Mouse (Mus musculus) midbrain, embryonic 10.5 days (tissue): Measurements from ENCODE around the gene Pdlim5. TPM values are rescaled to one million over a fixed set of nuclear protein-coding genes. Genes with fewer than 3 reads are reported as not detected.
"Not testable (repeated sequence)": the region's sequence is repeated elsewhere in the genome, so short reads cannot be mapped to it uniquely, and the experiment has no call there.

ENCODE experiments used
- DNase-seq: peaks from one replicate; pipeline ENCODE4 v3.0.0-alpha.2; 2017; ENCODE audit warnings: low spot score
- H3K27ac ChIP-seq: fragments of 300-500 bp; sonication (generic); replicated peaks from 2 replicates; pipeline ENCODE4 v1.5.1; 2016; ENCODE audit warnings: mild to moderate bottlenecking
- H3K27me3 ChIP-seq: fragments of 300-500 bp; sonication (generic); 2 replicates; pipeline ENCODE4 v1.6.1; 2016; ENCODE audit warnings: low read depth, mild to moderate bottlenecking; ENCODE audit not compliant: poor library complexity, severe bottlenecking
- H3K36me3 ChIP-seq: fragments of 300-500 bp; sonication (generic); 2 replicates; pipeline ENCODE4 v1.6.1; 2016; ENCODE audit warnings: mild to moderate bottlenecking, moderate library complexity
- H3K4me1 ChIP-seq: fragments of 300-500 bp; sonication (generic); 2 replicates; pipeline ENCODE4 v1.6.1; 2016
- H3K4me3 ChIP-seq: fragments of 300-500 bp; sonication (generic); 2 replicates; pipeline ENCODE4 v1.5.1; 2016; ENCODE audit warnings: mild to moderate bottlenecking, moderate library complexity
- H3K9me3 ChIP-seq: fragments of 300-500 bp; sonication (generic); replicated peaks from 2 replicates; pipeline ENCODE4 v1.6.1; 2016; ENCODE audit warnings: mild to moderate bottlenecking
- WGBS: fragments of 180-500 bp; shearing (Covaris S2); methylation state at CpG from one replicate; pipeline ENCODE4 v1.1.7; 2016; 5-methylcytosine and 5-hydroxymethylcytosine counted together
- polyA plus RNA-seq: library from polyadenylated mRNA; unstranded; fragments of >200 nt; fragmentation: Nextera tagmentation; extraction: Ambion mirVana; gene quantifications from 2 replicates; pipeline ENCODE4 v1.2.1, GENCODE M21; 2016

Gene Pdlim5
- 19.7 and 20.2 TPM in 2 replicates for polyA plus RNA-seq

GRCm38 (mm10) chr3:142395520-142396193, at the start of gene Pdlim5:
Gene Pdlim5 (minus strand): TSS chr3:142395696.
- no peaks in the 10 kb centered on the region for H3K9me3 ChIP-seq
- H3K4me3 ChIP-seq = peak within 1 kb of the TSS; percentile 88
- H3K36me3 ChIP-seq = no peaks in the 10 kb centered on the region
- peaks cover 18% of the 10 kb centered on the region for H3K27me3 ChIP-seq
- peak; percentile 96 for DNase-seq
- peaks cover 19% of the 10 kb centered on the region for H3K4me1 ChIP-seq
- under 1% methylated on average over 46 of the region's 46 CpGs for WGBS
- H3K27ac ChIP-seq = peak within 1 kb of the TSS; percentile 87

DNA sequence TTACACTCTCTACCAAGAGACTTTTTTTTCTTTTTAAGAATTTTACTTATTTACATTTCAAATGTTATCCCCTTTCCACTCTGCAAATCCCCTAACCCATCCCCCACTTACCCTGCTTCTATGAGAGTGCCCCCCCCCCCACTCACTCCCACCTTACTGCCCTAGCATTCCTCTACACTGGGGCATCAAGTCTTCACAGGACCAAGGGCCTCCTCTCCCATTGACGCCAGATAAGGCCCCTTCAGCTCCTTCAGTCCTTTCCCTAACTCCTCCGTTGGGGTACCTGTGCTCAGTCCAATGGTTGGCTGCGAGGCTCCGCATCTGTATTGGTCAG, 48.2 kb upstream of the Pdlim5 start:
- H3K4me1 ChIP-seq = peaks cover 23% of the 10 kb centered on the region
- H3K36me3 ChIP-seq = no peaks in the 10 kb centered on the region
- H3K27me3 ChIP-seq = no peaks in the 10 kb centered on the region
- WGBS = 32% methylated on average over 4 of the region's 4 CpGs
- H3K27ac ChIP-seq = no peak overlapping the region
- no peak for DNase-seq
- H3K4me3 ChIP-seq = no peak overlapping the region
- H3K9me3 ChIP-seq = no peaks in the 10 kb centered on the region

DNA sequence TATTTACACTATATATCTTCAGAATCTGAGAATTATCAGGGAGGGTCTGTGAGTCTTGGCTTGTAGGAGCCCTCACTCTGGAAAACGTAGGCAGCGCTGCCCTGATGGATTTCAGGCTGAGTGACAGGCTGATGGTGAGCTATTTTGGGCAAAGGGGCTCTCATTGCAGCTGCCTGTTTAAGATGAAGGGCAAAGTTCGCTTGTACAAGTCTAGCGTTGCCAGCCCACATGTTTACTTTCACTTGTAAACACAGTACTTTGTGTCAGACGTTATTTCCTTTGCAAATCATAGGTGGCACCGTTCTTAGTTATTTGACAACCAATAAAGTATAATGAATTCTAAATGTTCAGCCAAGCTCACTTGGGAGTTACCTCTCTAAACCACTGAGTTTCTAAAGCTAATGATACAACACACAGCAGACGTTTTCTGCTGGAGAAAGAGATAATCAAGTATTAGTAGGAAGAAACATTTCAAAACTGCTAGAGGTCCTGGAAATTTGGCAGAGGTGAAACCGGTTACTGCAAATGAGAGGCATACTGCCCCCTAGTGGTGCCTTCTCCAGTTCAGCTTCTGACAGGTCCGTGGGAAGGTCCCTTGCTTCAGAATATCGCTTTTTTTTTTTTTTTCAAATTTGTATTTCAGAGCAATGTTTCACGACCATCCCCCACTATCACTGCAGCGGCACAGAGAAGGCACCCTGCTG, 47.7 kb upstream of the Pdlim5 start:
- WGBS = 16% methylated on average over 12 of the region's 12 CpGs
- peak; percentile 80 for DNase-seq

DNA sequence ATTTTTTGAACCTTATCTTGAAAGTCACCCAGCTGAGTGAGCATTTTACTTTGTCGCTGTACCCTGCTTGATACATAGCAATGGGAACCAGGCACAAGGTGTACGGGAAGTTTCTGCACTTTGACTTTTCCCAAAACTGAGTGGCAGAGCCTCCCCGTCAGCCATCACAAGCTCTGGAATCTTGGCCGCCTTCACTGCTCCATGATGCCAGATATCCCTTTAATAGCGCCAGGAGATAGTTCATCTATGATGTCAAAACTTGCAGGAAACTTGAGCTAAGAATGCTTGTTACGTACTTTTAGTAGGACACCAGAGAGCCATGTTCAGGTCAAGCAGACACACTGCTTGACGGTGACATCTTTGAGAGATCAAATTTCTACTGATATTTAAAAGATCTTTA, 46.7 kb upstream of the Pdlim5 start:
- Histone ChIP-seq H3K9me3 (no peaks in the 10 kb centered on the region), H3K27me3 (0 out of 2 replicates have a peak, but pooled peaks cover under 1% of the 10 kb centered on the region), H3K4me1 (peaks cover 24% of the 10 kb centered on the region), H3K36me3 (no peaks in the 10 kb centered on the region), H3K27ac (no peak overlapping the region), H3K4me3 (no peak overlapping the region)
- 85% methylated on average over 7 of the region's 7 CpGs for WGBS
- no peak for DNase-seq

More for the DNA sequence above, 47.7 kb upstream of the Pdlim5 start:
- no peaks in the 10 kb centered on the region for H3K9me3 ChIP-seq
- H3K4me3 ChIP-seq = no peak overlapping the region
- no peak overlapping the region for H3K27ac ChIP-seq
- H3K36me3 ChIP-seq = no peaks in the 10 kb centered on the region
- H3K4me1 ChIP-seq = peaks cover 23% of the 10 kb centered on the region
- no peaks in the 10 kb centered on the region for H3K27me3 ChIP-seq

- WGBS = 77% methylated on average over 5 of the region's 5 CpGs
- no peak overlapping the region for H3K27ac ChIP-seq
- no peaks in the 10 kb centered on the region for H3K9me3 ChIP-seq
Observed at GRCm38 (mm10) chr3:142441142-142441541, 45.6 kb upstream of the Pdlim5 start.

DNA sequence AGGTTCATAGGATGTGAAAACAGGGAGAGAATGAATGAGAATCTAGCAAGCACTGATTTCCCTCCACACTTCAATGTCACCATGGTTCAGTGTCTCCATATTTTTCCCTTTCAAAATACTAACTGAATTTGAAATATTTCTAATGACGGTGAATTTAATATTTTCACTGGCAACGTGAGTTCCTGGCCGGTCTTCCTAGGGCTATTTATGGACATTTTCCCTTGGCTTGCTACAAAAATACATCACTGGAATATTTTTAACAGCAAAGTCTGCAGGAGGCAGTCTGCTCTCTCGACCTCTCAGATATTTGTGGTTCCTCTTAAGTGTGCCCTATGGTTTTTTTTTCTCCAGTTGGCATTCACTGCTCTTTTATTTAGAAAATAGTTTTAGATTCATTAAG, 44.7 kb upstream of the Pdlim5 start:
- DNase-seq = no peak
- WGBS = 78% methylated on average over 4 of the region's 4 CpGs
- Histone ChIP-seq H3K36me3 (no peaks in the 10 kb centered on the region), H3K27ac (no peak overlapping the region), H3K9me3 (no peaks in the 10 kb centered on the region), H3K4me3 (no peak overlapping the region), H3K4me1 (peaks cover 37% of the 10 kb centered on the region), H3K27me3 (peaks cover 3% of the 10 kb centered on the region; the same call in 1 of the 2 replicates)

More at GRCm38 (mm10) chr3:142441142-142441541, 45.6 kb upstream of the Pdlim5 start:
- Histone ChIP-seq H3K4me3 (no peak overlapping the region), H3K4me1 (peaks cover 34% of the 10 kb centered on the region), H3K27me3 (peaks cover 3% of the 10 kb centered on the region; the same call in 1 of the 2 replicates), H3K36me3 (no peaks in the 10 kb centered on the region)
- DNase-seq = no peak

- Histone ChIP-seq H3K36me3 (no peaks in the 10 kb centered on the region), H3K4me3 (no peak overlapping the region), H3K27me3 (peaks cover 3% of the 10 kb centered on the region; the same call in 1 of the 2 replicates), H3K4me1 (peaks cover 42% of the 10 kb centered on the region), H3K9me3 (no peaks in the 10 kb centered on the region), H3K27ac (peak overlapping the region; percentile 30)
- peak; percentile 34 for DNase-seq
- WGBS = 53% methylated on average over 7 of the region's 7 CpGs
Observed at GRCm38 (mm10) chr3:142439591-142440093, 44.1 kb upstream of the Pdlim5 start.

DNA sequence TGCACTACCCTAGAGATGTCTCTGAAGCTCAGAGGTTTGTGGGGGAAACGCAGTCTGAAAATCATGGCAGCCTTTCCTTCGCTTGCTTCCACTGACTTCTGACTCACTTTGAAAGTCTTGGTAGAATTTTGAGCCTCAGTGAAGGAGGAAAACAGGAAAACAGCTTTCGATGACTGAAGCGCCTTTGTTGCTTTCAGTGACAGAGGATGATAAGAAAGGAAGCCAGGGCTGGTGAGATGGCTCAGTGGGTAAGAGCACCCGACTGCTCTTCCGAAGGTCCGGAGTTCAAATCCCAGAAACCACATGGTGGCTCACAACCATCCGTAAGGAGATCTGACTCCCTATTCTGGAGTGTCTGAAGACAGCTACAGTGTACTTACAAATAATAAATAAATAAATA, 43.1 kb upstream of the Pdlim5 start:
- not testable (repeated sequence) for H3K36me3 ChIP-seq, H3K9me3 ChIP-seq, H3K27me3 ChIP-seq, H3K4me3 ChIP-seq, H3K27ac ChIP-seq, DNase-seq
- 94% methylated on average over 8 of the region's 8 CpGs for WGBS
- H3K4me1 ChIP-seq = peaks cover 48% of the 10 kb centered on the region

DNA sequence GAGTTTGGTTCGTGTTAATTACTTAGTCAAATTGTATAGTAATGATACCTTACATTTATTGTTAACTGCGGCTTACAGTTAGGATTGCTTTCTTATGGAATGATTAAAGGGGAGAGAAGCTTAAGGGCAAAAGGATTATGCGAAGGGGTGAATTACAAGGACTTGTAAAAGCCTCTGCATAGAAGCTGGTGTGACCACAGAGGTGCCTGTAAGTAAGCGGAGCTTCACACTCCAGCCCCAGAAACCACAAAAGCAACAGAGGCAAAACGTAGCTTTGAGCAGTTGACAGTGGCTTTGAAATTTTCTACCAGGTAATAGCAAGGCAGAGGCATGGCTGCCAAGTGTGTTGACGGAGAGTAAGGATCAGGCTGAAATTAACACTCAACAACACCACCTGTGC, 41.3 kb upstream of the Pdlim5 start:
- H3K27me3 ChIP-seq = peaks cover 3% of the 10 kb centered on the region; the same call in 1 of the 2 replicates
- H3K27ac ChIP-seq = no peak overlapping the region
- WGBS = 38% methylated on average over 6 of the region's 6 CpGs
- no peak overlapping the region for H3K4me3 ChIP-seq
- H3K4me1 ChIP-seq = peaks cover 48% of the 10 kb centered on the region
- DNase-seq = no peak
- no peaks in the 10 kb centered on the region for H3K36me3 ChIP-seq
- no peaks in the 10 kb centered on the region for H3K9me3 ChIP-seq

GRCm38 (mm10) chr3:142436212-142436611, 40.7 kb upstream of the Pdlim5 start:
- no peaks in the 10 kb centered on the region for H3K36me3 ChIP-seq
- H3K4me1 ChIP-seq = peaks cover 48% of the 10 kb centered on the region
- peaks cover 7% of the 10 kb centered on the region for H3K27me3 ChIP-seq
- no peaks in the 10 kb centered on the region for H3K9me3 ChIP-seq
- WGBS = 65% methylated on average over 5 of the region's 5 CpGs
- no peak overlapping the region for H3K4me3 ChIP-seq
- H3K27ac ChIP-seq = no peak overlapping the region
- DNase-seq = no peak

DNA sequence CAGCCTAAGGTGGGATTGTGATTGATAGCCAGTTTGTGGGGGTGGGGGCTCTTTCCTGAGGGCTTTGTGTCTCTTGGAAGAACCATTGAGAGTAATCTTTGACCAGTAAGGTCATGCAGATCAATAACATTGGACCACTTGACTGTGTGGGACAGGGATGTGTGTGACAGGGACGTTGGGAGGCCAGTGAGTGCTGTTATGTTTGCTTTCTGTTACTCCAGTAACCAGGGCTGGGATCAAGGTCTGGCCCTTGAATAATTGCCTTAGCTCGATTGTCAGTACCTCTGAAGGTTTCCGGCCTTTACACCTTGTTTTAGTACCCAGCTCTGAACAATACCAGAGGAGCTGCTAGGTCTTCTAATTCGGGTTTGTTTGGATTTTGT, 39.3 kb upstream of the Pdlim5 start:
- no peaks in the 10 kb centered on the region for H3K9me3 ChIP-seq
- WGBS = 56% methylated on average over 4 of the region's 4 CpGs
- H3K36me3 ChIP-seq = no peaks in the 10 kb centered on the region
- peaks cover 49% of the 10 kb centered on the region for H3K4me1 ChIP-seq
- peak overlapping the region; percentile 75 for H3K27ac ChIP-seq
- DNase-seq = peak; percentile 32
- H3K4me3 ChIP-seq = no peak overlapping the region
- H3K27me3 ChIP-seq = peaks cover 7% of the 10 kb centered on the region

DNA sequence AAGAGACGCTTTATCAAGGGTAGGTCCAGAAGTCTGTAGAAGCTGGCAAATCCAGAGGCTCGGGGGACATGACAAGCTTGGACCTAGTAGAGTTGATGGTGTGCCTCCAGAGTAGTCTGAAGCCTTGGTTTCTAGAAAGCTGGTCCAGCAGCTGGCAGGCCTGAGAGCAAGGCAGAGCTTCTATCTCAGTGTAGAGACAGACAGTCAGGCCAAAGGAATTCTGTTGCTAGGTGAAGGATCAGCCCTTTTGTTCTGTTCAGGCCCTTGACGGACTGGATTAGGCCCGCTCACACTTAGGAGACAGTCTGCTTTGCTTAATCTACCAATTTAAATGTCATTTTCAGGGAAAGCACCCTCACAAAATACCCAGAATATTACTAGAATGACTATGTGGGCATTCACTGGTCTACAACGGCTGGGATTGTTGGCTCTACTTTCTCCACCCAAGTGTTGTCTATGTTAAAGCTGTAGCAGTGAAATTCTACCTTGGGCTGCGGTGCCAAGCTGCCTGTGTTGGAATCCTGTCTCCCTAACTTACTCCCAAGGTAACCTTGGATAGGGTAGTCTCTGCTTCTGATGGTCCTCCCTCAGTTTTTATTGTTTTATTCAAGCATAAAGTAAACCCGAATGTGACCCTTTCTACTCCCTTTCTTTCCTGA, 38.8 kb upstream of the Pdlim5 start:
- WGBS = 47% methylated on average over 7 of the region's 7 CpGs
- DNase-seq = peak; percentile 67
- H3K27ac ChIP-seq = peak overlapping the region; percentile 75
- no peaks in the 10 kb centered on the region for H3K36me3 ChIP-seq
- no peaks in the 10 kb centered on the region for H3K9me3 ChIP-seq
- H3K4me1 ChIP-seq = peaks cover 44% of the 10 kb centered on the region
- peaks cover 7% of the 10 kb centered on the region for H3K27me3 ChIP-seq
- H3K4me3 ChIP-seq = no peak overlapping the region
